Mouse (Mus musculus) MEL (cell line): ENCODE measurements around the gene Neil1. TPM values are rescaled to one million over a fixed set of nuclear protein-coding genes. Genes with fewer than 3 reads are reported as not detected.

Experiments
- DNase-seq: peaks from one replicate; pipeline ENCODE4 v3.0.0; 2011; ENCODE audit warnings: low read depth, low spot score
- H3K27ac ChIP-seq: 2 replicates; pipeline ENCODE4 v1.5.1; 2012; ENCODE audit warnings: low read depth, mild to moderate bottlenecking, control low read depth, low read length, moderate library complexity; ENCODE audit not compliant: control insufficient read depth
- H3K27me3 ChIP-seq, 2 experiments: fragments of 150-350 bp in 1 of 2; sonication (generic) in 1 of 2; 2 replicates each; pipeline ENCODE4 v1.6.1; 2012; ENCODE audit warnings: low read length in 2 of 2, mild to moderate bottlenecking in 2 of 2, improper control_type of control experiment in 1 of 2, moderate library complexity in 1 of 2; ENCODE audit not compliant: insufficient read depth in 2 of 2, control insufficient read depth in 1 of 2
- H3K36me3 ChIP-seq, 2 experiments: 2 replicates each; pipeline ENCODE4 v1.6.1; 2012 to 2014; ENCODE audit warnings: low read length in 2 of 2, improper control_type of control experiment in 1 of 2, inconsistent platforms in 1 of 2, mild to moderate bottlenecking in 1 of 2; ENCODE audit not compliant: insufficient read depth in 2 of 2, control insufficient read depth in 1 of 2
- H3K4me1 ChIP-seq, 2 experiments: fragments of 150-350 bp in 1 of 2; sonication (generic) in 1 of 2; 2 replicates each; pipeline ENCODE4 v1.6.1; 2012; ENCODE audit warnings: low read length in 2 of 2, improper control_type of control experiment in 1 of 2, mild to moderate bottlenecking in 1 of 2; ENCODE audit not compliant: insufficient read depth in 2 of 2, control insufficient read depth in 1 of 2
- H3K4me3 ChIP-seq, 2 experiments: fragments of 150-350 bp in 1 of 2; sonication (generic) in 1 of 2; 2 replicates each; pipeline ENCODE4 v1.5.1; 2012; ENCODE audit warnings: low read depth in 2 of 2, low read length in 2 of 2, mild to moderate bottlenecking in 2 of 2, moderate library complexity in 2 of 2, control low read depth in 1 of 2, improper control_type of control experiment in 1 of 2; ENCODE audit not compliant: control insufficient read depth in 1 of 2, insufficient read depth in 1 of 2
- H3K79me2 ChIP-seq: 2 replicates; pipeline ENCODE4 v1.6.1; 2012; ENCODE audit warnings: mild to moderate bottlenecking, low read length, moderate library complexity; ENCODE audit not compliant: control insufficient read depth, poor library complexity, insufficient read depth
- H3K9ac ChIP-seq: 2 replicates; pipeline ENCODE4 v1.6.1; 2012; ENCODE audit warnings: low read depth, mild to moderate bottlenecking, control low read depth, low read length, moderate library complexity; ENCODE audit not compliant: control insufficient read depth, poor library complexity, severe bottlenecking
- H3K9me3 ChIP-seq: fragments of 150-350 bp; sonication (generic); replicated peaks from 2 replicates; pipeline ENCODE4 v1.6.1; 2012; ENCODE audit warnings: mild to moderate bottlenecking, low read length, improper control_type of control experiment, moderate library complexity; ENCODE audit not compliant: insufficient read depth
- BHLHE40 ChIP-seq: IDR thresholded peaks from 2 replicates; pipeline ENCODE4 v1.6.1; 2012; ENCODE audit warnings: low read depth, mild to moderate bottlenecking, inconsistent platforms, low read length, improper control_type of control experiment, borderline replicate concordance
- CHD1 ChIP-seq: IDR thresholded peaks from 2 replicates; pipeline ENCODE4 v1.6.1; 2012; ENCODE audit warnings: low read depth, mild to moderate bottlenecking, inconsistent platforms, low read length, improper control_type of control experiment
- CHD2 ChIP-seq: IDR thresholded peaks from 2 replicates; pipeline ENCODE4 v1.6.1; 2011; ENCODE audit warnings: low read length, improper control_type of control experiment
- CTCF ChIP-seq, 3 experiments: IDR thresholded peaks in 2 of 3; conservative IDR thresholded peaks in 1 of 3; 2 replicates each; pipeline ENCODE4 v1.5.1; 2011 to 2012; ENCODE audit warnings: low read length in 3 of 3, low read depth in 2 of 3, mild to moderate bottlenecking in 2 of 3, improper control_type of control experiment in 1 of 3, inconsistent platforms in 1 of 3, mixed read lengths in 1 of 3, moderate library complexity in 1 of 3; ENCODE audit not compliant: control insufficient read depth in 1 of 3, insufficient read depth in 1 of 3, poor library complexity in 1 of 3, severe bottlenecking in 1 of 3
- E2F4 ChIP-seq: IDR thresholded peaks from 2 replicates; pipeline ENCODE4 v1.6.1; 2011; ENCODE audit warnings: low read depth, low read length, improper control_type of control experiment, borderline replicate concordance
- ELF1 ChIP-seq: IDR thresholded peaks from 2 replicates; pipeline ENCODE4 v1.6.1; 2014; ENCODE audit warnings: low read depth, mild to moderate bottlenecking, inconsistent platforms, low read length, improper control_type of control experiment, moderate library complexity
- EP300 ChIP-seq, 2 experiments: IDR thresholded peaks; 2 replicates each; pipeline ENCODE4 v1.6.1; 2011; ENCODE audit warnings: improper control_type of control experiment in 2 of 2, low read length in 2 of 2, low read depth in 1 of 2, mild to moderate bottlenecking in 1 of 2
- ETS1 ChIP-seq: IDR thresholded peaks from 2 replicates; pipeline ENCODE4 v1.6.1; 2012; ENCODE audit warnings: low read depth, mild to moderate bottlenecking, inconsistent platforms, low read length, improper control_type of control experiment, moderate library complexity
- GABPA ChIP-seq: IDR thresholded peaks from 2 replicates; pipeline ENCODE4 v1.6.1; 2012; ENCODE audit warnings: low read depth, mild to moderate bottlenecking, inconsistent platforms, low read length, improper control_type of control experiment, moderate library complexity
- GATA1 ChIP-seq: IDR thresholded peaks from 2 replicates; pipeline ENCODE4 v1.6.1; 2011; ENCODE audit warnings: low read depth, low read length, improper control_type of control experiment
- HCFC1 ChIP-seq: IDR thresholded peaks from 2 replicates; pipeline ENCODE4 v1.6.1; 2012; ENCODE audit warnings: low read depth, mild to moderate bottlenecking, inconsistent platforms, low read length, improper control_type of control experiment, moderate library complexity
- JUND ChIP-seq: IDR thresholded peaks from 2 replicates; pipeline ENCODE4 v1.6.1; 2011; ENCODE audit warnings: low read depth, mild to moderate bottlenecking, improper control_type of control experiment, low read length
- KAT2A ChIP-seq: conservative IDR thresholded peaks from 2 replicates; pipeline ENCODE4 v1.6.1; 2012; ENCODE audit warnings: low read depth, low read length, improper control_type of control experiment, inconsistent platforms
- MAFK ChIP-seq: IDR thresholded peaks from 2 replicates; pipeline ENCODE4 v1.6.1; 2011; ENCODE audit warnings: low read depth, mild to moderate bottlenecking, low read length, improper control_type of control experiment, borderline replicate concordance
- MAX ChIP-seq: IDR thresholded peaks from 2 replicates; pipeline ENCODE4 v1.6.1; 2011; ENCODE audit warnings: low read length, improper control_type of control experiment
- MAZ ChIP-seq: IDR thresholded peaks from 2 replicates; pipeline ENCODE4 v1.6.1; 2012; ENCODE audit warnings: low read depth, mild to moderate bottlenecking, inconsistent platforms, low read length, improper control_type of control experiment
- MEF2A ChIP-seq: IDR thresholded peaks from 2 replicates; pipeline ENCODE4 v1.6.1; 2014; ENCODE audit warnings: low read depth, mild to moderate bottlenecking, inconsistent platforms, low read length, improper control_type of control experiment; ENCODE audit not compliant: poor library complexity, insufficient replicate concordance, severe bottlenecking; ENCODE audit errors: extremely low read depth
- MYB ChIP-seq: IDR thresholded peaks from 2 replicates; pipeline ENCODE4 v1.6.1; 2011; ENCODE audit warnings: mild to moderate bottlenecking, low read depth, low read length, improper control_type of control experiment
- MYC ChIP-seq: IDR thresholded peaks from 2 replicates; pipeline ENCODE4 v1.6.1; 2011; ENCODE audit warnings: low read depth, mild to moderate bottlenecking, low read length, improper control_type of control experiment, moderate library complexity
- NELFE ChIP-seq: IDR thresholded peaks from 2 replicates; pipeline ENCODE4 v1.6.1; 2011; ENCODE audit warnings: low read depth, low read length, improper control_type of control experiment
- NRF1 ChIP-seq: IDR thresholded peaks from 2 replicates; pipeline ENCODE4 v1.6.1; 2014; ENCODE audit warnings: low read depth, mild to moderate bottlenecking, inconsistent platforms, low read length, improper control_type of control experiment, moderate library complexity; ENCODE audit not compliant: poor library complexity, insufficient read depth, severe bottlenecking
- POLR2A ChIP-seq, 2 experiments: IDR thresholded peaks; 2 replicates each; pipeline ENCODE4 v1.6.1; 2011 to 2012; ENCODE audit warnings: low read length in 2 of 2, mild to moderate bottlenecking in 2 of 2, control low read depth in 1 of 2, improper control_type of control experiment in 1 of 2, low read depth in 1 of 2, moderate library complexity in 1 of 2; ENCODE audit not compliant: control insufficient read depth in 1 of 2, insufficient read depth in 1 of 2, poor library complexity in 1 of 2
- POLR2AphosphoS2 ChIP-seq: IDR thresholded peaks from 2 replicates; pipeline ENCODE4 v1.6.1; 2011; ENCODE audit warnings: low read length, improper control_type of control experiment
- POLR2AphosphoS5 ChIP-seq: IDR thresholded peaks from 2 replicates; pipeline ENCODE4 v1.6.1; 2012; ENCODE audit warnings: low read depth, borderline replicate concordance, mild to moderate bottlenecking, inconsistent platforms, low read length, moderate library complexity, mixed read lengths
- RAD21 ChIP-seq: IDR thresholded peaks from 2 replicates; pipeline ENCODE4 v1.6.1; 2011; ENCODE audit warnings: mild to moderate bottlenecking, low read depth, low read length, improper control_type of control experiment
- SIN3A ChIP-seq: IDR thresholded peaks from 2 replicates; pipeline ENCODE4 v1.6.1; 2012; ENCODE audit warnings: low read length, improper control_type of control experiment, inconsistent platforms
- SMC3 ChIP-seq: IDR thresholded peaks from 2 replicates; pipeline ENCODE4 v1.6.1; 2011; ENCODE audit warnings: low read depth, low read length, improper control_type of control experiment
- TAL1 ChIP-seq: IDR thresholded peaks from 2 replicates; pipeline ENCODE4 v1.6.1; 2012; ENCODE audit warnings: mild to moderate bottlenecking, inconsistent platforms, low read length, moderate library complexity, mixed read lengths
- TCF12 ChIP-seq: IDR thresholded peaks from 2 replicates; pipeline ENCODE4 v1.6.1; 2014; ENCODE audit warnings: low read depth, mild to moderate bottlenecking, inconsistent platforms, low read length, improper control_type of control experiment, moderate library complexity
- UBTF ChIP-seq: IDR thresholded peaks from 2 replicates; pipeline ENCODE4 v1.6.1; 2012; ENCODE audit warnings: low read depth, mild to moderate bottlenecking, inconsistent platforms, low read length, improper control_type of control experiment, moderate library complexity, borderline replicate concordance; ENCODE audit not compliant: insufficient read depth
- USF2 ChIP-seq, 2 experiments: IDR thresholded peaks; 2 replicates each; pipeline ENCODE4 v1.6.1; 2011 to 2012; ENCODE audit warnings: improper control_type of control experiment in 2 of 2, low read length in 2 of 2, borderline replicate concordance in 1 of 2, inconsistent platforms in 1 of 2, low read depth in 1 of 2, mild to moderate bottlenecking in 1 of 2; ENCODE audit not compliant: insufficient read depth in 1 of 2
- ZC3H11A ChIP-seq: IDR thresholded peaks from 2 replicates; pipeline ENCODE4 v1.6.1; 2012; ENCODE audit warnings: low read depth, mild to moderate bottlenecking, inconsistent platforms, low read length, improper control_type of control experiment
- ZKSCAN1 ChIP-seq: IDR thresholded peaks from 2 replicates; pipeline ENCODE4 v1.6.1; 2012; ENCODE audit warnings: low read depth, mild to moderate bottlenecking, inconsistent platforms, low read length, improper control_type of control experiment, moderate library complexity
- ZNF384 ChIP-seq: IDR thresholded peaks from 2 replicates; pipeline ENCODE4 v1.6.1; 2012; ENCODE audit warnings: low read depth, mild to moderate bottlenecking, inconsistent platforms, low read length, improper control_type of control experiment
- polyA plus RNA-seq, 2 experiments: library from polyadenylated mRNA; stranded (reverse) in 1 of 2; unstranded in 1 of 2; fragments of >175 nt in 1 of 2; fragments of >200 nt in 1 of 2; gene quantifications; 2 replicates each; pipeline versions ENCODE4 v1.2.1 to v1.2.4; 2012; ENCODE audit warnings: low replicate concordance in 2 of 2, low read depth in 1 of 2; ENCODE audit not compliant: insufficient read length in 2 of 2, insufficient read depth in 1 of 2, missing spikeins in 1 of 2
- total RNA-seq: library from RNA; depleted of rRNA; stranded (reverse); fragments of 300-350 nt; gene quantifications from 2 replicates; pipeline ENCODE4 v1.2.3, GENCODE M21; 2012; rRNA removed

Neil1 gene
- total RNA-seq: 1.8 TPM in 2 replicates
- 1 to 10 TPM in 1 of 2 experiments, not detected in 1; 4.3 TPM for polyA plus RNA-seq

- DNase-seq: peak; percentile 93
- H3K27me3 ChIP-seq: no peaks in the 10 kb centered on the region
- H3K9ac ChIP-seq: peak within 1 kb of the TSS; percentile 67
- H3K79me2 ChIP-seq: no peaks in the 10 kb centered on the region; the same call in 1 of the 2 replicates
- H3K36me3 ChIP-seq: no peaks in the 10 kb centered on the region; a peak in 1 of 4 replicates
- H3K27ac ChIP-seq: peak within 1 kb of the TSS; percentile 66
- peak within 1 kb of the TSS; percentile 60 to 67 for H3K4me3 ChIP-seq
- no peaks in the 10 kb centered on the region for H3K9me3 ChIP-seq
- H3K4me1 ChIP-seq: no peaks in the 10 kb centered on the region; a peak in 1 of 4 replicates
- TF ChIP-seq MAX (peak; percentile 74; the same call in 1 of the 2 replicates), USF2 (IDR thresholded peaks at IDR 0.05; ENCODE audit: borderline replicate concordance in 1 of 2, insufficient read depth in 1 of 2, low read depth in 1 of 2, low read length in 2 of 2) (no peak), MEF2A (no peak), GABPA (no peak), GATA1 (no peak), ZC3H11A (0 out of 2 replicates have a peak, but pooled peaks have one; percentile 6), TAL1 (peak; percentile 23; the same call in 1 of the 2 replicates), ZNF384 (peak; percentile 84), EP300 (IDR thresholded peaks at IDR 0.05; ENCODE audit: low read depth in 1 of 2, low read length in 2 of 2) (peak in 1 of 2 experiments; percentile 41; a peak in 1 of 4 replicates), MYC (peak; percentile 57), ZKSCAN1 (no peak; the same call in 1 of the 2 replicates), NELFE (peak; percentile 72; the same call in 1 of the 2 replicates), UBTF (no peak), CHD1 (no peak), MYB (no peak), ELF1 (peak; percentile 74), SIN3A (peak; percentile 96), MAZ (peak; percentile 69; the same call in 1 of the 2 replicates), CTCF (IDR thresholded peaks at IDR 0.05 in 2 of 3, conservative IDR thresholded peaks at IDR 0.05 in 1 of 3; ENCODE audit: control insufficient read depth in 1 of 3, insufficient read depth in 1 of 3, low read depth in 2 of 3, low read length in 3 of 3, poor library complexity in 1 of 3, severe bottlenecking in 1 of 3) (no peak), HCFC1 (peak; percentile 97), NRF1 (peak; percentile 11; the same call in 1 of the 2 replicates), BHLHE40 (no peak), SMC3 (no peak), TCF12 (peak; percentile 78), E2F4 (no peak), POLR2A (IDR thresholded peaks at IDR 0.05; ENCODE audit: control insufficient read depth in 1 of 2, insufficient read depth in 1 of 2, low read depth in 1 of 2, low read length in 2 of 2, poor library complexity in 1 of 2) (peak in 1 of 2 experiments; percentile 64; a peak in 2 of 4 replicates), RAD21 (no peak), KAT2A (peak; percentile 90), POLR2AphosphoS2 (peak; percentile 73), MAFK (no peak), POLR2AphosphoS5 (peak; percentile 40; the same call in 1 of the 2 replicates), ETS1 (peak; percentile 88), CHD2 (no peak), JUND (no peak)
Measured at GRCm38 (mm10) chr9:57148144-57148878, at the start of gene Neil1. TSS of gene Neil1 (minus strand) at chr9:57148305.
